Mouse (Mus musculus): ENCODE results near the gene Gm48551. TPM values are rescaled to one million over a fixed set of nuclear protein-coding genes. Genes with fewer than 3 reads are reported as not detected.

Gene Gm48551
- total RNA-seq (2023), result 1 to 10 TPM in 1 of 2 experiments, under 1 TPM in 1; 0.35 to 1.0 TPM

GRCm38 (mm10) chr10:81383802-81384604 is at the start of gene Gm48551, which contains the start of gene Dohh:
Gm48551 (plus strand) TSS chr10:81384466.
Dohh (plus strand) TSS chr10:81384428.

DNA sequence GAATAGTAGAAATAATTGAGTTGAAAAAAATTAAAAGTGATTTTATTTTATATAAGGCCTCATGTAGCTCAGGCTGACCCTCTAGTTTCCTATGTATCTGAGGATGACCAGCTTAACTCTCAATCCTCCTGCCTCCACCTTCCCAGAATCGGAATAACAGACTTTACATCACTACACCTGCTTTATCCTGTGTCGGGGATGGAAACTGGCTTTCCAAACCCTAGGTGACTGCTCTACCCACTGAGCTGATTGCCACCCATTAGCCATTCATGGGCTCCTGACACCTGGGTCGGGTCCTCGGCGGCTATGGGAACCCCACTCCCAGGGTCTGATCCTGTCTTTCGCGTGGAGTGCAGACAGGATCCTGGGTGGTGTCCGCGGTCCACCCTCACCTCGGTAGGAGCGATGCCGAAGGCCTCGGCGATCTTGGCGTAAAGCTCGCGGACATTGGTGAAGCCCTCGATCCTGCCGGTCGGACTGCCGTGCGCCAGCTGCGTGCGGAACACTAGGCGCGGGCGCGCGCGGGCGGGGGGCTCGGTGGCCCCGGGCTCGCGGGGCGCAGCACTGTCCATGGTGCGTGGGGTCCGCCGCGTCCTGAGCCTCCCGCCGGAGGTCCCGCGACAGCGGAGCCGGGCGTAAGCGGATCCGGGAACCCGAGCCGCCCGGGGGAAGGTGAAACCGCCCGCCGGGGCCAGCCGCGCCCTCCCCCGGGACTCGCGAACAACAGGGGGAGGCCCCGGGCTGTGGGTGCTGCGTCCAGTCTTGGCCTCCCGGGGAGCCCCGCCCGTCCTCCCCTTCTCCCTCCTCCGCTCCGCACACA is 41.4 kb upstream of the Gm48551 start, which contains the start of gene Gipc3:
Gene Gipc3 (minus strand): TSS at position 581 of the 820 bp plus-strand sequence.

DNA sequence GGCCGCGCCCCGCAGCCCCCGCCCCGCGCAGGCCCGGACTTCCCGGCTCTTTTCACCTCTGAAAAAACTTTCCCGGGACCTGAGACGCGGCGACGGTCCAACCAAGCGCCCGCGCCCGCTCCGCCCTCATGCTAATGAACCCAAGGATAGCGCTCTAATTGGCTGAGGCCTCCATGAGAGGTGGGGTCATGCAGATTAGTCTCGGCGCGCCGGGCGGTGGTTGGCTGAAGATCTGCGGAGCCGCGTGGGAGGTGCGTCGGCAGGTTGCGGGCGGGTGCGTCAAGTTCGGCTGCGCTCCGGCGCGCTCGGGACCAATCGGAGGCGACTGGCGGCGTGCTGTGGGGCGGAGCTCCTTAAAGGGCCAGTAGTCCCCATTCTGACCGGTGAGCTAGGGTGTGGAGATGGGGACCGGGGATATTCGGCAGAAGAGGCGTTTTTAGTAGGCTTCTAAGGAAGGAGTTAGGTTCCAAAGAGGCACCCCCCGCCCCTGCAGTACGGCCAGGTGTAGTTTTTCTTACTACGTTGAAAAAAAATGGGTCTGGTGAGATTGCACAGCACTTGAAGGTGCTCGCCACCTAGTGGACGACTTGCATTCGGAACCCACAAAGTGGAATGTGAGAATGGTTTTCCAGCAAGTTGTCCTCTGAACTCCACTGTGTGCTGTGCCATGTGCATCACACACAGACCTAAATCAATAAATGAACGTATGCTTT is 33.8 kb upstream of the Gm48551 start, which contains the start of gene Hmg20b:
Gene Hmg20b (minus strand): TSS at position 130 of the 713 bp plus-strand sequence.

GRCm38 (mm10) chr10:81356991-81357844 is 27.0 kb upstream of the Gm48551 start, which contains the start of gene Mfsd12:
Mfsd12 (plus strand) TSS chr10:81357491.

DNA sequence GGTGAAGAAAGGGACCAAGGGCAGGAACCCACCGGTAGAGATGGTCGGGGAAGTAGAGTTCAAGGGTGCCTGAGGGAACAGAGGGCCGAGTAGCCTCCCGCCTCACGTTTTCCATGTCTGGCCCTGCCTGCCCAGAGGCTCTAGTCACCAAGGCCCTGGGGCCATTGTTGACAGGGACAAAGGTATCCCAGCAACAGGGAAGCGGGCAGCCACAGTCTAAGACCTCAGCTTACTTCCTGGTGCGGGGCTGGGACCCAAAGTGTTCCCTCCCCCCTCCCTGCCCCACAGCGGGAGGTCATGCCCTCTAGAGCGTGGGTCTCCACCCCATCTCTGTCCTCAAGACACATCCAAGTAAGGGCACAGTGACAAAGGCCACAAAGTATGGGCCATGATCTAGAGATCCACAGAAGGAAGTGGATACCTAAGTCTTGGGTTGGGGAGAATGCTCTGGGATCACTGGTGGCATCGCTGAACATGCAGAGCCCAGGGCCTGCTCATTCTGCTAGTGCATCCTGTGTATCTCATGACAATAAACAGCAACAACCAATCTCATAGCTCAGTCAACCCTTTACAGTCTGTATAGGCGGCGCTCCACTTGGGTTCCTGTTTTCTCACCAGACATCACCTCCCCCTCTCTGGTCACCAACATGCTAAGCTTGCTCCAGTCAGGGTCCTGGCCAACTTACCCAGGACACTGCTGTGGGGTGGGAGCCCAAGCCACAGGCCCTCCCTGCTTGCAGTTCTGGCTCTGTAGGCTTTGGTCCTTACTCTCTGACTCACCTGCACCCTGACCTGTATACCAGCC is 18.4 kb upstream of the Gm48551 start, which contains the start of gene 4930404N11Rik:
Gene 4930404N11Rik (minus strand): TSS at position 145 of the 805 bp plus-strand sequence.

DNA sequence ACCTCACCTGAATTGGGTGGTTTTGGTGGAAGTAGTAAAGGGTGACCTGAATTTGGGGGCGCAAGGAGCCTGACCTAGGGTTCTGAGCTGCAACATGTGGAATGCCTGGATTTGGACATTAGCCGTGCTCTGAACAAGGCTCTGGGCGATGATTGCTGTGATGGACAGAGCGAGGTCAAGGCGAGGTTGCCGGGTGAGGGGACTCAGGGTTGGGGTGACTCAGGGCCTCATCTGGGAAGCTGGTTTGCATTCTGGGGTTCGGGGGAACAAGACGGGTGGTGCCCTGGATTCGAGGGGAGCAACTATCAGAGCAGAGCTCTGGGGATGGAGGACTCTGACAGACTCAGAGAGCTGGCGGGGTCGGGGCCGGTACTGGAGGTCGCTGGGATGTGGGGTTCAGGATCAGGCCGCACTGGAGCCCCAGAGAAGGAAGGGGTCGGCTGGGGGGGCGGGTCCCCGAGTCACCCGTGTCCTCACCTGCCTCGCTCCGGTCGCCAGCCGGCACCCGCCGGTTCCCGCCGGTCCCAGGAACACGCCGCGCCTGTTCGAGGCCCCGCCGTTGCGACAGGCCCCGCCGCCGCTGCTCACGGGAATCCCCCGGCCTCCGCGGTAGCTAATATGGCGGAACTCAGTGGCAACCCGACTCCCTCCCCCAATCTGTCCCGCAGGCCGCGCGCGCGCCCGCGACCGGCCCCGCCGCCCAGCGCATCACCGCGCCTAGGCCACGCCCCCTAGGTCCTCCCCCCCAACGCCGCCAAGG is 6.3 kb upstream of the Gm48551 start, which contains the start of gene Fzr1:
Gene Fzr1 (minus strand): TSS at position 724 of the 760 bp plus-strand sequence.

GRCm38 (mm10) chr10:81388505-81389055 is 4.3 kb downstream of the Gm48551 start, which contains the start of gene Gm48552:
Gm48552 (plus strand) TSS chr10:81389005.

DNA sequence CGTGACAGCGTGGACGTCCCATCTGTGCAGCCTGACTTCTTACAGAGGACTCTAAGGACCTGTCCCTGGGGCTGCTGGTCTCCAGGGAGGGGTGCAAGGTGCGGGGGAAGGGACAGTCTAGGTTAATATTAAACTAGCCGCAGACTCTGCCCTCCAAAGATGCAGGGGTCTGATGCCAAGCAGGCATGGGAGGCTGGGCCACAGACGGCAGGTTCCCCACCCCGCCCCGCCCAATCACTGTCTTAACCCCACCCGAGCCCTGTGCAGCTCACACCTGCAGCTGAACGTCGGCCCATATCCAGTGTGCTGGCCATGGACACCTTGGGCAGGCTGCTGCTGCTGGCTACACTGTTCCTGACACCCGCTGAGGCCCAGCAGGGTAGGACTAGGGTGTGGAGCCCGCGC is 8.5 kb downstream of the Gm48551 start, which contains the start of gene Smim24:
Gene Smim24 (plus strand): TSS at position 271 of the 405 bp plus-strand sequence.

Other genes with a start within 250 kb of the Gm48551 start
- gene Zbtb7a, start 249.2 kb upstream of the Gm48551 start, total RNA-seq (2023), result 10 to 100 TPM; 60.7 to 67.8 TPM
- gene Pias4, start 216.5 kb upstream of the Gm48551 start, total RNA-seq (2023), result 10 to 100 TPM; 27.4 to 29.6 TPM
- gene Eef2, start 207.8 kb upstream of the Gm48551 start, total RNA-seq (2023), result 100 to 1,000 TPM; 738 to 811 TPM
- gene Dapk3, start 201.5 kb upstream of the Gm48551 start, total RNA-seq (2023), result 10 to 100 TPM; 26.7 to 27.9 TPM
- gene 4930442H23Rik, start 200.6 kb upstream of the Gm48551 start, total RNA-seq (2023), result not detected
- not detected for gene Nmrk2, start 182.4 kb upstream of the Gm48551 start, total RNA-seq (2023)
- not detected for gene Atcay, start 153.6 kb upstream of the Gm48551 start, total RNA-seq (2023)
- 1 to 10 TPM in 1 of 2 experiments, under 1 TPM in 1; 0.24 to 1.1 TPM for gene Zfr2, start 151.3 kb upstream of the Gm48551 start, total RNA-seq (2023)
- gene Matk, start 131.5 kb upstream of the Gm48551 start, total RNA-seq (2023), result 10 to 100 TPM in 1 of 2 experiments, 1 to 10 TPM in 1; 5.1 to 10.3 TPM
- gene Mrpl54, start 117.5 kb upstream of the Gm48551 start, total RNA-seq (2023), result 10 to 100 TPM; 33.8 to 41.6 TPM
- gene Apba3, start 117.5 kb upstream of the Gm48551 start, total RNA-seq (2023), result 10 to 100 TPM; 26.1 to 28.4 TPM
- 1 to 10 TPM; 5.1 to 5.4 TPM for gene Tjp3, start 92.9 kb upstream of the Gm48551 start, total RNA-seq (2023)
- gene Pip5k1c, start 91.5 kb upstream of the Gm48551 start, total RNA-seq (2023), result 10 to 100 TPM; 92.2 TPM
- gene Cactin, start 63.4 kb upstream of the Gm48551 start, total RNA-seq (2023), result 10 to 100 TPM; 25.0 to 30.3 TPM
- gene Tbxa2r, start 55.7 kb upstream of the Gm48551 start, total RNA-seq (2023), result under 1 TPM; 0.49 to 0.58 TPM
- gene Gipc3, start 41.2 kb upstream of the Gm48551 start, total RNA-seq (2023), result not detected
- gene Hmg20b, start 34.0 kb upstream of the Gm48551 start, total RNA-seq (2023), result 10 to 100 TPM; 41.7 to 57.4 TPM
- 10 to 100 TPM; 16.0 to 20.4 TPM for gene Mfsd12, start 27.0 kb upstream of the Gm48551 start, total RNA-seq (2023)
- gene 4930404N11Rik, start 18.6 kb upstream of the Gm48551 start, total RNA-seq (2023), result 1 to 10 TPM; 4.5 to 5.1 TPM
- 10 to 100 TPM; 49.9 to 55.8 TPM for gene Fzr1, start 6.0 kb upstream of the Gm48551 start, total RNA-seq (2023)
- 10 to 100 TPM; 16.9 to 19.6 TPM for gene Dohh, start within 50 bp of the Gm48551 start, total RNA-seq (2023)
- not detected for gene Gm48552, start 4.5 kb downstream of the Gm48551 start, total RNA-seq (2023)
- gene Smim24, start 8.6 kb downstream of the Gm48551 start, total RNA-seq (2023), result 1 to 10 TPM; 5.6 to 9.3 TPM
- gene Nfic, start 71.2 kb downstream of the Gm48551 start, total RNA-seq (2023), result 10 to 100 TPM; 59.7 to 65.2 TPM
- under 1 TPM in 1 of 2 experiments, not detected in 1; 0.46 TPM for gene Celf5, start 98.2 kb downstream of the Gm48551 start, total RNA-seq (2023)
- gene Ncln, start 111.9 kb downstream of the Gm48551 start, total RNA-seq (2023), result 100 to 1,000 TPM; 112 to 133 TPM
- 10 to 100 TPM; 68.9 to 87.5 TPM for gene S1pr4, start 115.7 kb downstream of the Gm48551 start, total RNA-seq (2023)
- gene Gna15, start 139.8 kb downstream of the Gm48551 start, total RNA-seq (2023), result 10 to 100 TPM; 36.8 to 37.6 TPM
- 10 to 100 TPM in 1 of 2 experiments, 1 to 10 TPM in 1; 9.7 to 13.9 TPM for gene Gna11, start 160.7 kb downstream of the Gm48551 start, total RNA-seq (2023)
- 100 to 1,000 TPM; 319 to 329 TPM for gene Aes, start 175.0 kb downstream of the Gm48551 start, total RNA-seq (2023)
- gene Tle2, start 190.1 kb downstream of the Gm48551 start, total RNA-seq (2023), result 1 to 10 TPM; 1.1 to 1.9 TPM
- gene Tle6, start 216.6 kb downstream of the Gm48551 start, total RNA-seq (2023), result 1 to 10 TPM; 3.0 to 4.4 TPM
- 1 to 10 TPM; 1.0 to 1.3 TPM for gene BC025920, start 221.8 kb downstream of the Gm48551 start, total RNA-seq (2023)
- 10 to 100 TPM; 13.2 to 14.2 TPM for gene Sirt6, start 243.3 kb downstream of the Gm48551 start, total RNA-seq (2023)
- 1 to 10 TPM; 1.1 to 1.6 TPM for gene Ankrd24, start 244.1 kb downstream of the Gm48551 start, total RNA-seq (2023)

All from neutrophil, adult 59 days (primary cell).